Mouse (Mus musculus) thymus, adult 2 months (tissue): ENCODE measurements around the gene Ctf1.

Experiments used
- CTCF ChIP-seq: fragments of 200-500 bp; IDR thresholded peaks from 2 replicates; pipeline ENCODE4 v1.5.1; 2012; ENCODE audit warnings: mild to moderate bottlenecking, control low read depth, low read length, moderate library complexity, borderline replicate concordance; ENCODE audit not compliant: control insufficient read depth, poor library complexity, insufficient read depth; ENCODE audit errors: extremely low read depth
- POLR2A ChIP-seq: fragments of 200-500 bp; IDR thresholded peaks from 2 replicates; pipeline ENCODE4 v1.6.1; 2012; ENCODE audit warnings: mild to moderate bottlenecking, low read length, control low read depth, moderate library complexity; ENCODE audit not compliant: control insufficient read depth, poor library complexity, insufficient read depth; ENCODE audit errors: extremely low read depth

DNA sequence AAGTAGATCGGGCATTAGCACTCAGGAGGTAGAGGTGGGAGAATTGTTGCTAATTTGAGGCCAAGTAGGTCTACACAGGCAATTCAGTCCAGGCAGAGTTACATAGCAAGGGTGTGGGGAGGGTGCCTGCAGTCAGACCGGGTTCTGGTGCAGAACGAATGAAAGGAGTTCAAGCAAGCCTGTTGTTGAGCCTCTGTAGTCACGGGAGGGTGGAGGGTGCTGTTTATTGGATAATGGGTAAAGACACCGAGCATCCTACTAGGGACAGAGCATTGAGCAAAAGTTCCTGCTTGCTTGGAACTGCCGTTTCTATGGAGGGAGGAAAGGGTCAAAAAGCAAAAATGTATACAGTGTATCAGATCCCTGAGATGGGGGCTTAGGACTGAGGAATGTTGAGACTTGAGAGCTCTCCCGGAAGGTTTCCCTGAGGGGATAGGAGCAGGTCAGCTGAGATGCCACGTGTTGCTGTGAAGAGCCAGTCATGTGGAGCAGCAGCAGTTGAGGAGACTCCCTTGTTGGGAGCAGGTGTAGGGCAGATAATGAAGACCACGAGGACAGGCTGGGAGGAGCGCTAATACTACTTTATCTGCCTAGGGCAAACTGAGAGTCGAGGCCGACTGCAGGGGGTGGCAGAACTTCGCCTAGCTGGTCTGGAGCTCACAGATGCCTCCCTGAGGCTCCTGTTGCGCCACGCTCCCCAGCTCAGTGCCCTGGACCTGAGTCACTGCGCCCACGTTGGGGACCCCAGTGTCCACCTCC, 54.5 kb downstream of the Ctf1 start:
- no peak for TF ChIP-seq CTCF
- no peak for TF ChIP-seq POLR2A
